Mouse (Mus musculus) left cerebral cortex, postnatal 25 days (tissue): ENCODE measurements at regions not wholly inside any gene's neighbourhood (a gene's known extent, or its start where the extent isn't known, plus 50 kb on each side); places are given as distances from the start of the nearest gene placed in this dataset.

Source experiments
- DNase-seq, 2 experiments: peaks; one replicate each; pipeline ENCODE4 v3.0.0; 2022; ENCODE audit warnings: low spot score in 2 of 2, mixed read lengths in 1 of 2
- intact Hi-C: fragments of 180-260 bp; cut with DNase I; formaldehyde crosslinking; loops from one replicate; pipeline ENCODE4 v1.15.1; 2025

- intact Hi-C loops = loop anchor here (5.0 kb wide), 1 partner anchor 672 kb away; no protein-coding TSS in a partner anchor
- DNase-seq = no peak
Measured at GRCm38 (mm10) chr9:100404426-100404825, 82.2 kb downstream of the Il20rb start.

- intact Hi-C loops = loop anchor here (5.0 kb wide), 1 partner anchor 668 kb away; no protein-coding TSS in a partner anchor
- peak; percentile 55 to 70 for DNase-seq
Measured at GRCm38 (mm10) chr9:100400366-100400765, 86.2 kb downstream of the Il20rb start.

- intact Hi-C loops = loop anchor here (2.0 kb wide), 1 partner anchor 550 kb away; no protein-coding TSS in a partner anchor
Measured at GRCm38 (mm10) chr9:100396340-100396910, 90.2 kb downstream of the Il20rb start.

DNA sequence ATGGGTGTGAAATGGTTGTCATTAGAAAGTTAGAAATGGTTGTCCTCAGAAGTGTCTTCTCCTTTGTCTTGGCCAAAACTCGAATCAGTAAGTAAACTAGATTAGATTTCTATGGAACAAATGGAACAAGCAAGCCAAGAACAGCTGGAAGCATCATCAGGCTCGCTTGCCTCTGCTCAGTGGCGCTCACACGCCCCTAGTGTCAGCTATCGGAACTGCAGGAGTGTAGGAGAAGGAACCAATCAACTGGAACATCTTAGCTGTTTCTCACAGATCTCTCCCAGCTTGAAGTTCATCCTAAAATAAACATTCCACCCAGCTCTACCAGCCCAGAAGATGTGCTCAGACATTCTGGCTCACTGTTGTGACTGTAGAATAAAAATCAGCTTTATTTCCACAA, 90.9 kb downstream of the Il20rb start:
- intact Hi-C loops = loop anchor here (2.0 kb wide), 1 partner anchor 549 kb away; no protein-coding TSS in a partner anchor
- DNase-seq = peak; percentile 66 to 78

More at GRCm38 (mm10) chr9:100396340-100396910, 90.2 kb downstream of the Il20rb start:
- DNase-seq = no peak

DNA sequence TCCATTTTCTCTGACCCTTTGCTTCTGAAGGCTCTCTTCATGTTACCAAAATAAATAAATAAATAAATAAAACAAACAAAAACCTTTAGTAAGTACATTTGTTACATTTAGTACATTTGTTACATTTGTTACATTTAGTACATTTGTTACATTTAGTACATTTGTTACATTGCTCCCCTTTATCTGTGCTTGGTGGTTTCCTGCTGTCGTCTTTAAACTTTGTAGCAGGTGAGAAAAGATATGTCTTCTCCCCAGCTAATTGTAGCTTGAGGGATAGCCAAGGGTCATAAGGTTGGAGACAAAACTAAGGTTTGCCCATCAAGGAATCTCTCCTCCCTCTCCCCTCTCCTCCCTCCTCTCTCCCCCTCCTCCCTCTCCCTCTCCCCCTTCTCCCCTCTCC, 92.0 kb downstream of the Il20rb start:
- intact Hi-C loops = no loop called here
- DNase-seq = no peak

GRCm38 (mm10) chr9:100394166-100394565, 92.4 kb downstream of the Il20rb start:
- DNase-seq = no peak
- intact Hi-C loops = no loop called here

- DNase-seq = no peak
- intact Hi-C loops = no loop called here
Measured at GRCm38 (mm10) chr9:100392262-100392661, 94.3 kb downstream of the Il20rb start.

DNA sequence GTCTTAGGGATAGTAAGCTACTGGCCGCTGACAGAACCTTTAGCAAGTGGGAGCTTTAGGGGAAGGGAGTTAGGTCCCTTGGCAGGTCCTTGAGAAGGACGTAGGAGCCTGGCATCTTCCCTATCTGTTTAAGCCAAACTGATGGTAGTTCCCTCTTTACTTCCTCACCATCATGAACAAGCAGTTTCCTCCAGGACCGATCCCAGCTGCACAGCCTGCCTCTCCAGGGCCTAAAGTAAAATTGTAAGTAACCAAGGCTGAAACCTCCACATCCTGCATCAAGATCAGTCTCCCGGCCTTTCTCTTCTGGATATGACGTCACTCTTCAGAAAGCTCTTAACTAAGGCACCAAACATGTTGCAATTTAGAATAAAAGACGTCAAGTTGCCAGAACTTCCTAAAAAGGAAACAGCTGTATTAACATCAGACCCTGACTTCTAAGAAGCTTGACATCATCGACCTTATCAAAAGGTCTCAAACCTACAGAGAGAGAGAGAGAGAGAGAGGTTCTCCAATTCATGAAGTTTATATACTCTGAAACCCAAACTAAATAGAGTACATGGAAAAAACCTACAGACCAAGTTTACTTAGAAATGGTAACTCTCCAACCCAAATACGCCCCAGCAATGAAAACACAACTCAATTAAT, 94.9 kb downstream of the Il20rb start:
- no peak for DNase-seq
- intact Hi-C loops = no loop called here

DNA sequence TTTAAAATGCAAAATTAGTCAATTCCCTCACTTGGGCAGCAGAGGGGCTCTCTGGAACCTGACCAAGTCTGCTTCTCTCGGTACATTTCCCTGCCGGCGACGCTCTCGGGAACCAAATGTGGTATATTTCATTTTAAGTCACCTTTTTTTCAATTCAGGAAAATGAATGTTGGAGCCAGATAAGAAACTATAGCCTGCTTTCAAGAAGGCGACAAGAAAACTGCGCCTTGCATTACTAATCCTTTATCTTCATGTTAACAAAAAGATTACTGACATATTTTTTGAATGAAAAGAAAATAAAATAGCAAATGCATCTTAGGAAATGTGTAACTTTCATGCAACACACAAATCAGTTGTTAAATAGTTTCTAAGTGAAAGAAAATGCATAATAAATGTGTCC, 98.2 kb downstream of the Il20rb start:
- intact Hi-C loops = no loop called here

GRCm38 (mm10) chr9:100387171-100387685, 99.4 kb downstream of the Il20rb start:
- DNase-seq = no peak
- intact Hi-C loops = no loop called here

More for the DNA sequence above, 98.2 kb downstream of the Il20rb start:
- DNase-seq = no peak

- intact Hi-C loops = loop anchor here (1.0 kb wide), 1 partner anchor 535 kb away; no protein-coding TSS in a partner anchor
- peak; percentile 45 to 55 for DNase-seq
Measured at GRCm38 (mm10) chr9:100382492-100382891, 104.1 kb downstream of the Il20rb start.

DNA sequence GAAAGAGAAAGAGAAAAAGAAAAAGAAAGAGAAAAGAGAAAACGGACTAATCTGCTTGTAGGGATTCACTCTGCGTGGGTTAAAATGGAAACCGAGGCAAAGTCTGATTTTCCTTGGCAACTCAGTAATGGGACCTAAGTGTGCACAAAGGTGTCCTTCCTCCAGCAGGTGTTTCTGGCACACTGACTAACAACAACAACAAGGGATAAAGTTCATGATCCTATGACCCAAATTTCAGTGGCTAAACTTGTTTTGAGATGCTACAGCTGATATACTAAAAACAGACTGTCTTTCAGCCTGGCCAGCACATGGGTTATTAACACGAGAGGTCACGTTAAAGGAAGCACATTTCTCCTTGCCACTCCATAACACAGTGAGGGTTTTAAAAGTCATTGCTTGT, 116.7 kb downstream of the Il20rb start:
- no peak for DNase-seq
- intact Hi-C loops = no loop called here

DNA sequence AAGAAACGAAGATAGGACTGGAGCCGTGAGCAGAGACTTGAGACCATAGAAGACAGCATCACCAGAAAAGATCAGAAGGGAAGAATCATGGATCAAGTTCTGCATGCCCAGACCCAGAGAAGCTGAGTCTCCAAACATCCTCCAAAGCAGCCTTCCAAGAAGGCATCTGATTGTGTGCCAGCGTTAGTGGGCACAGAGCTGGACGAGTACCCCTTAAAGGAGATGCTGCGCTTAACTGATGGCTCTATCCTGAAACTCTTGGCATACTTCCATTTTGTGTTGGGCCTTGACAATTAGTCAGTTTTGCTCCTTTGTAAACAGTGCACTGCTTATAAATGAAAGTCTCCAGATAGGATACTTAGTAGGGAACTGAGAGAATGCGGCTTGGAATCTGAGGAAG, 119.8 kb downstream of the Il20rb start:
- intact Hi-C loops = no loop called here
- no peak for DNase-seq

GRCm38 (mm10) chr9:100359934-100360716, 126.5 kb downstream of the Il20rb start:
- peak in 1 of 2 experiments; percentile 19 for DNase-seq
- intact Hi-C loops = no loop called here

DNA sequence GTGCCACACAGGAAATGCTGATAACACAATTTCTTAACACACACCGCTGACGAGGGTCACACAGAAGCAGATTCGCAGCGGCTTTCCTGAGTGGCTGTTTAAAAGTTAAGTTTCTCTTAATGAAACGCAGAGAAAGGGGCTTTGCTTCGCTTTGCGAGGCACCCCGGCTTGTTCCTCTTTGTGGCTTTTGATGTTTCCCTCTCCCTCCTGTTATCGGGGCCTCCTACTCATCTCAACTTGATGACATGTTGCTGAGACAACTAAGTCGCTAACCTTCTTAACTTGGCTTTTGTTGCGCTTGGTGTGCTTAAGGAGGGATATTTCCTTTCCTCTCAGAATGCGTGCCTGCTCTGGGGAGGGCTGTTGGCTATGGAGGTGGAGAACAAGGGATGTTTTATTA, 129.0 kb downstream of the Il20rb start:
- no peak for DNase-seq
- intact Hi-C loops = no loop called here

DNA sequence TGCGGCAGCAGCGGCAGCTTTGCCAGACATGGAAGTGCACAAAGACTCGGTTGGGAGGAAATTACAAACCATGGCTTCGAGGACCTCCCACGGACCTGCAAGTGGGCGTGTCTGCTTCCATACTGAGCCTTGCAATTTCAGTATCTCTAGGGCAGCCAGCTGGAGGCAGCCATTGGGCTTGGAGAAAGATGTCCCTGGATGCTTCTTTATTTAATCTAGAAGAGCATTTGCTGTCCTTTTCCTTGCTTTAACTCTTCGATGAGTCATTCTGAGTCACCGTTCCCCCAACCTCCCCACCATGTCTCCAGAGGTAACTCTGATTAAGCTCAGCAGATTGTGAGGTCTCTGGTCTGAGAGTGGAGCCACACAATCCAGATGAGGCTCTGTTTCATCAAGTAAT, 145.8 kb downstream of the Il20rb start:
- peak; percentile 16 to 84 for DNase-seq
- intact Hi-C loops = no loop called here

DNA sequence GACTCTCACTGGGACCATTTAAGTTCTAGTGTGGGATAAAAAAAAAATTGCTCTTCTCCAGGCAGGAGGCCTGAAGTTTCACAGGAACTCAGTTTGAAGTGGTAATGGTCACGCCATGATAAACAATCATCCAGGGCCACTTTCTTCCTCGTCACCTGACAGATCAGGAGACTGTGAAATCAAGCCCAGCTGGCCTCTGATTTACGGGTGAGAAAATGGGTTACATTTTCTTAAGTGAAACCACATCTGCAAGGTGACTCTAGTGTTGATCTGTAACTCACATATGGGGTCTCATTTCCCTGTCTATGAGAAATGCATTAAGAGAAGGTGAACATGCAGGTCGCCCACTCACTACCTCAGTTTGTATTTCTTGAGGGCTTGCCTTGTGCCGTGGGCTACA, 178.8 kb downstream of the Il20rb start:
- intact Hi-C loops = no loop called here
- no peak for DNase-seq

- peak; percentile 26 to 58 for DNase-seq
- intact Hi-C loops = no loop called here
Measured at GRCm38 (mm10) chr9:100307364-100307763, 179.2 kb downstream of the Il20rb start.

DNA sequence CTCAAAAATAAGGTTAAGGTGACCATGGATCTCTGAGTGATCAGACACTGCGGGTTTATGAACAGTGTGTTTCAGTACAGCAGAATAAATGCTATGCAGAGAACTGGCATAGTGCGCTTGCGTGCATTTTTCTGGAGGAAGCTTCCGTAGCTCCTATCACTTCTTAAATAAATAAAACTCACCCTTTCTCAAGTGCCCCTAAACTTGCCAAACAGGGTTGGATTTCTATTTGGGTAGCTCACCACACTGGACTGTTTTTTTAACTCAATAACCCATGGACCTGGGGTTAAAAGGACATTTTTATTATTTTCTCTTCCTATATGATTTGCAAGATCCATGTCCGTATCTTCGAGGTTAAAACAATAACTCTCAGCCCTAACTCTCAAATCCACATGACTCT, 182.8 kb downstream of the Il20rb start:
- no peak for DNase-seq
- intact Hi-C loops = loop anchor here (5.0 kb wide), 1 partner anchor 456 kb away; no protein-coding TSS in a partner anchor

DNA sequence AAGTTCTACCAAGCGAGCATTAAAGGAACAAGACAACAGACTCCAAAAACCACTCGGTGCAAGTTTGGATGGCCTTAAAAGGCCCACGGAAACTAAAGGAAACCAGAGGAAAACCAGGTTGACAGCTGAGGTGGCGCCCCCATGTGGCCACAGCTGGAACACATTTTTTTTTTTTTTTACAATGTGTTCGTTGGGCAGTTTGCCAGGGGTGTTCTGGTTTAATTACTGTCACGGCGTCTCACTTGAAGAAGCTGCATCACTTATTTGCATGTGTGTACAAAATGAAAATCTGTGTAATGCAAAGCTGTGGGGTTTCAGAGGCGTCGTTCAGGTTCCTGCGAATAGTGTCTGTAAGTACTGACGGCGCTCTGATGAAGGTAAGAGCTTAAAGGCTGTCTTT, 185.0 kb downstream of the Il20rb start:
- peak in 1 of 2 experiments; percentile 35 for DNase-seq
- intact Hi-C loops = loop anchor here (5.0 kb wide), 1 partner anchor 454 kb away; no protein-coding TSS in a partner anchor
